Mouse (Mus musculus) adrenal gland, postnatal 4 days (tissue): ENCODE measurements at regions not wholly inside any gene's neighbourhood (a gene's known extent, or its start where the extent isn't known, plus 50 kb on each side); places are given as distances from the start of the nearest gene placed in this dataset.
A peak's percentile ranks its signal among the peaks of the same experiment; 100 is the strongest.

ENCODE experiments used
- DNase-seq, 2 experiments: peaks; one replicate each; pipeline ENCODE4 v3.0.0; 2021 to 2022; ENCODE audit warnings: low spot score in 2 of 2, mixed read lengths in 2 of 2

DNA sequence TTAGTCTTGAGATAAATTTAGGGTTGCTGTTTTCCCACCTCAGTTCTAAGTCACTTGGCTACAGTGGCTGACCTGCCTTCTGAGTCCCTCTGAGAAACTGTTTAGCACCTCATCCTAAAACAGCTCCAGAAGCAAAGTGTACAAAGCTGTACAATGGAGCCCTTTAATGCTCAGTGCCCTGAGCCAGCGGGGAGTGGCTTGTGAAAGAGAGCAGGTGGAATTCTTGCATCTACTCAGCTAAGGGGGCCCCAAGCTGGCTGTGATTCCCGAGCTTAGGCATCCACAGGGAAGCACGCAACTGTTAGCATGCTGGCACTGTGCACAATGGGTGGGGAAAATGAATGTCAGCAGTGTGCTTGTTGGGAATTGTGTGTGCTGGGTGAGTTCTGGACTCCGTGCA is 63.2 kb upstream of the Kcnj15 start:
- no peak for DNase-seq

DNA sequence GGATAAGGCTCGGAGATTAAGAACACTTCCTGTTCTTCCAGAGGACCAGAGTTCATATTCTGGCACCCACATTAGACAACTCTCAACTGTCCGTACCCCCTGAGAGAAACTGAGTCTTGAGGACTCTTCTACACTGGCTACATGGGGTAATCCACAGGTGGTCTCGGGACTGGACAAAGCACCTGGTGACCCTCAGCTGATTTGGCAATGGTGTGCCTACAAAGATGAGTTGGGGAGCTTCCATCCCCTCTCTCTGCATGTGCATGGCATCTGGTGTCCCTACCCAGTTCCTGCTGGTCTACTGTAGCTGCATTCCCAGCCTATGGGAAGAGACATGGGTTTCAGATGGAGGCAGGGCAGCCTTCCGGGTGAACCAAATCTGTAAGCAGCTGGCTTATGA is 61.2 kb upstream of the Kcnj15 start:
- DNase-seq, result no peak

DNA sequence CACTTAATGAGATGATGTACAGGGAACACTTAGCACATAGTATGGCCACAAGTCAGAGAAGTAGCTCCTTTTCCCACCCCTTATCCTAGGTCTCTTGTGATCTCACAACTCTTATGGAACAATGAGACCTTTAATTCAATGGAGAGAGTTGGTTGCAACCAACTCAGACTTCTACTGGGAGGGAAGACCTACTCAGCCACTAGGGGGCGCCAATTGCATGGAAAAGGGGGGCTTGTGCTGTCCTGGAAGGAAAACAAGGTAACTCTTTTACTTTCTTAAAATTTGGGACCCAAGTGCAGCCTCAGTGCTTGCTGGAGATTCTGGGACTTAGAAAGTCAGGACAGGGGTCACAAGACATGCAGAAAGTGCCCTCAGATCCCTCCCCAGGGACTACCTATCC is 60.7 kb upstream of the Kcnj15 start:
- peak; percentile 42 to 62 for DNase-seq

DNA sequence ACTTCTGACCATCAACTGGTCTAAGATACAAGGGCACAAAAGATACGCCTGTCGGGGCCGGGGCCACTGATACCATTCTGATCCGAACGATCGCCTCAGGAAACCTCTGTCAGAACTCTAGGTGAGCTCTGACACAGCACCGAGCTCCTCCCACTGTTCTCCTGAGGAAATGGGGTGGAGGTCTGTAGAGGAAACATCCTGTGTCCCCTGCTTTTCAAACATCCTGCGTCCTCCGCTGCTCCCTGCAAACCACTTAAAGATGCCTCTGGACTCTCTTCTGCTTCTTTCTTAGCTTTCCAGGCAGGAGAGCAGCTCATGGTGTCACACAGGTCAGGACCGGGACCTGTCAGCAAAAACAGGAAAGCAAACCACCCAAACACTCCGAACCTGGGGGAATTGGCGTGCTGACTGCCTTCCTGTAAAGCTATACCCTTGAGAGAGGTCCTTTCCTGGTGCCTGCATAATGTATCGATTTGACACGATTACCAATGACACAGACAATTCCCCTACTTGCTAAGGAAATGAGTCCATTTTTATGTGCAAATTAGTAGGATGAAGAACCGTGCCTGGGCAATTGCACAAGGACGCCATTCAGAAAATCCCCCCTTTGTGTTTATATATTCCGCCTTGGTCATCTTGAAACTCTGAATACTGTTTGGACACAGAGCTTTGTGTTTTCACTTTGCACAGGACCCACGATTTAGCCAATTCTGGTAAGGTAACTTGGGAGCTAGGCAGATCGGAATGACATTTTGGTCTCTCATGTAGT is 58.4 kb upstream of the Kcnj15 start:
- DNase-seq, result no peak

DNA sequence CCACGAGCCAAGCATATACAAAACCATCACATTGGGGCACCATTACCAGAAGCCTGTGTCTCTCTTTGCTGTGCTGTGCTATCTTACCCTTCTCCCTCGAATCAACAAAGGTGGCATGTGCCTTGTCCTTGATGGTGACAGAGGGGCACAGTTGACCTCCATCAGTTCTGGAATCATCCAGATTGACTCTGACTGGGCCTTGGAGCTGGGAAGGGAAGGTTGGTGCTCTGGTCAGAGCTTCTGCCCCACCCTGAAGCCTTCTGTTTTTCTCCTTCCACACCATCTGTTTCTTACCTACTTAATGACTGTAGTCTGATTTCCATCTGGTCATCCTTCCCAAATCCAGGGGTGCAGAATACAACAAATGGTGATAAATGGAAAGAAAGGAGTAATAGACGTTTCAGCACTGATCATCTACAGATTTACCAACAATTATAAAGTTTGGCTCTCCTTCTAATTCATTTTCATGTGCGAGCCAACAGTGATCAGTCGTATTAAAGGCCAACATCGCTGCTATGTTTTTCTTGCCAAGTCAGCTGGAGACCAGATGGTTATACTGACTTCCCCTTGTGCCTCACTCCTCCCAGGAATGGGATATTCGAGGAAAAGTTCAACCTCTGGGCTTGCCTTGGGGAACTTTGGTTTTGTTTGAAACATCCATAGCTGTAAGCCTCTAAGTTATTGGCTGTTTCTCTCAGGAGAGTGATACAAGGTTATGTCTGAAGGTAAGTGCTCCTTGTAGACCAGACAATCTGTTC is 55.1 kb upstream of the Kcnj15 start:
- no peak for DNase-seq

DNA sequence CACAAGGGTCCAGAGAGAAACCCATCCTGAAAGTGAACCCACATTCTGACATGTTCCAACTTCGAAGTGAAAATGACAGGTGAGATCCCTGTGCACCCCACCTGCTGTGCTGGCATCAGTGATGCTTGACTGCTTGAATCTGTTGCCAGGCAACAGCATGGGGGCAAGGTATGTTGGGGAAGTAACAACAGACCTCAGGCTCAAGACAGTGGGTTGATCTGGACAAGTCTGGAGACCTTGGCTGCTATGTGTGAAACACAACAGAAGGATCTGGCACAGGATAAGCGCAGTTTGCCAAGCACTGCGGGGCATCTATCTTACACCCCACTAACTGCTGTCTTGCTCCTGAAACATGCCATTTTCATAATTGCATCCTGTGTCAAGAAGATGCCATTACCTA is 54.3 kb upstream of the Kcnj15 start:
- DNase-seq, result no peak

DNA sequence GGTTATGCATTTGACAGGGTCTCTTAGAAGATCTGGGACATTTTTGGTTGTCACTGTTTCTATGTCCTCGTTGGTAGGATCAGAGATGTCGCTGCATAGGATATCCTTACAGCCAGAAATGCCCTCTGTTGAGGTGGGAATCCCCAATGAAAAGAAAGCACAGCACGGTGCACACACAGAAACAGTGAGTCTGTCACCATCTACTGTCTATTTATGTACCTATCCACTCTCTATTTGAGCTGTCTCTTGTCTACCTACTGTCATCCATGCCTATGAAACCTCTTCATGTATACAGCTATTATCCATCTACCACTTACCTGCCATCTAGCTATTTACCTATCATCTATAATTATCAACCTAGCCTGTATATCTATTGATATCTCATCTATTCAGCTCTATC is 53.6 kb upstream of the Kcnj15 start:
- no peak for DNase-seq

DNA sequence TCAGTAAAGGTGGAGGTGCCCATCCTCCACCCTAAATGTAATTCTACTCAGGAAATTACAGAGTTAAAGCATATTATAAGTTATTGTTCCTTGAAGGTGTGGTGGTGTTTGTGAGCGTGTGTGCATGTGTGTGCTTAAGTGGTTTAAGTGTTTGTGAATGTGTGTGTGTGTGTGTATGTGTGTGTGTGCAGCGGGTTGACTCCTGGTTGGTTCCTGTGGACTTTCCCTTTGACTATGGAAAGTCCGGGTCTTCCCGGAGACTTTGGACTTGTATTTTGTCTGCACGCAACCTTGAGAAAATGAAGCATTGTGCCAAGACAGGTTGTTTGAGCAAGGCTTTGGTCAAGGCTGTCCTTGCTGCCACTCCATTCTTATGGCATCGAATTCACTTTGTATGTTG is 52.9 kb upstream of the Kcnj15 start:
- no peak for DNase-seq

DNA sequence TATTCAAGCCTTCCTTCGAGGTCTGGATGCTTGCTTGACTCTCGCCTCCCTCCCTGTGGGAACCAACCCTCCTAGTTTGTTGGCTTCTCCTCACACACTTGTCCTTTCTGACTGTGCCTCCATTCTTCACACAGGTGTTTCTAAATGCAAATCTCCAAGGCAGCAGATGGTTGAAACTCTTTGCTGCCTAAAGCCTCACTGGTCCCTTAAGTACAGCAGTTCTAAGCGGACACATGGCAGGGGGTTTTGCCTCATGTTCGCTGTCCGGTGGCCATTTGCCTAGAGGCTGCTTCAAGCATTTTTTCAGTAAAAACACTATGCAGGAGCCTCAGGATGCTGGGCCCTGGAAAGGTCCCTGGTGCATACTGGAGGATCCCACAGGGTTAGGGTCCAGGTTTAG is 50.9 kb upstream of the Kcnj15 start:
- no peak for DNase-seq

DNA sequence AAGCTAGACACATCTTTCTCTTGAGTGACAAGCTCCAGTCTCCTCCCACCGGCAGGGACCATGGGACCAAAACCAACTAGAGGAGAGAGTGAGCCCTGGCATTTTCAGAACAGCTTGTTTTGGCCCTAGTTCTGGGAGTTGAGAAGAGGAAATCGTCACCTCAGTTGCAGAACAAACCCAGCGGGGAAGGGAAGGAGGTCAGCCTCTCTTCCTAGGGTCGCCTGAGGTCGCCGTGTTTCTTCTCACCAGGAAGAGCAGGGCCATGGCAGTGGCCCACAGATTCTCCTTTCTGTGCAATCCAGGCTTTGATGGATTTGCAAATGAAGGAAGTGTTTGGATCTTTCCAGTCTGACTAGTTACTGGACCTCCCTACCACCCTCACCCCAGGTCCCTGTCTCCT is 49.8 kb upstream of the Kcnj15 start:
- no peak for DNase-seq
